ENCODE assay signal across 11 mouse cellular contexts in genomic region chr2:166012145-166012544, GRCm38 (mm10). TPM values are rescaled to one million over a fixed set of nuclear protein-coding genes. Genes with fewer than 3 reads are reported as not detected.
DNase-seq lines count a peak whose midpoint lies in the region; ATAC-seq lines count a peak whose summit lies in the region.
"Had no signal": no experiment of that assay in that cellular context is flagged by ENCODE, and none has a peak within 500 bp of the region (broad histone marks: within the 10 kb centered on the region; RNA-seq: fewer than 3 reads in every experiment).

No protein-coding gene starts in this region.

- no peak for ATAC-seq in heart, embryonic 15.5 days (replicated peaks; ENCODE audit: insufficient number of reproducible peaks, insufficient read depth, low FRiP score, low read depth)
- peak; percentile 69 for ATAC-seq in activated CD4-positive, CD25-positive, alpha-beta regulatory T cell, adult 4 months
- no peak for ATAC-seq in liver, embryonic 15.5 days (ENCODE audit: insufficient read depth)

- H3K4me2 ChIP-seq in heart, embryonic 15.5 days = peak overlapping the region; percentile 14; the same call in 1 of the 2 replicates
- peak overlapping the region; percentile 27; the same call in 1 of the 2 replicates for H3K4me2 ChIP-seq in liver, embryonic 15.5 days

- H3K4me1 ChIP-seq in heart, embryonic 15.5 days (replicated peaks) = peaks cover 46% of the 10 kb centered on the region
- peaks cover 25% of the 10 kb centered on the region for H3K4me1 ChIP-seq in liver, embryonic 15.5 days (replicated peaks)

- DNase-seq in heart, adult 11 months = no peak
- DNase-seq in A20 (ENCODE audit: low read depth, low spot score) = peak; percentile 85
- no peak for DNase-seq in ovary, postnatal 14 days (ENCODE audit: low spot score)
- DNase-seq in urinary bladder, postnatal 4 days (ENCODE audit: low spot score in 2 of 2) = no peak
- no peak for DNase-seq in thymus, postnatal 14 days
- DNase-seq: adrenal gland, postnatal 36 days; kidney, postnatal 25 days had no signal

- H3K9me3 ChIP-seq in heart, embryonic 15.5 days (replicated peaks) = no peaks in the 10 kb centered on the region
- H3K9me3 ChIP-seq in liver, embryonic 15.5 days (replicated peaks) = no peaks in the 10 kb centered on the region

- WGBS in heart, embryonic 15.5 days = 25% methylated on average over 2 of the region's 2 CpGs
- 18% methylated on average over 2 of the region's 2 CpGs for whole genome bisulfite sequencing in liver, embryonic 15.5 days (ENCODE audit: insufficient replicate concordance)

- peak overlapping the region; percentile 79 for H3K27ac ChIP-seq in heart, embryonic 15.5 days
- H3K27ac ChIP-seq in liver, embryonic 15.5 days (replicated peaks) = no peak overlapping the region

- no peaks in the 10 kb centered on the region for H3K27me3 ChIP-seq in heart, embryonic 15.5 days
- peaks cover 6% of the 10 kb centered on the region; the same call in 1 of the 2 replicates for H3K27me3 ChIP-seq in liver, embryonic 15.5 days

- H3K4me3 ChIP-seq in heart, embryonic 15.5 days = no peak overlapping the region
- H3K4me3 ChIP-seq in liver, embryonic 15.5 days (replicated peaks) = no peak overlapping the region
- H3K4me3 ChIP-seq: myocyte had no signal

- H3K36me3 ChIP-seq in heart, embryonic 15.5 days = no peaks in the 10 kb centered on the region
- H3K36me3 ChIP-seq in liver, embryonic 15.5 days (replicated peaks) = no peaks in the 10 kb centered on the region

- no peak overlapping the region for H3K9ac ChIP-seq in heart, embryonic 15.5 days
- no peak overlapping the region; the same call in 1 of the 2 replicates for H3K9ac ChIP-seq in liver, embryonic 15.5 days

RNA-seq across cellular contexts. Expression of gene Ncoa3, which starts 19.7 kb away (rescaled TPM):
- 8.7 and 11.0 TPM in 2 replicates for polyA plus RNA-seq in heart, embryonic 15.5 days (2015; fragmentation: Nextera tagmentation; extraction: Ambion mirVana)
- polyA plus RNA-seq in activated CD4-positive, CD25-positive, alpha-beta regulatory T cell, adult 4 months (2017; shearing (Covaris generic)) = 10 to 100 TPM; 65.2 to 65.3 TPM
- 3.5 and 3.7 TPM in 2 replicates for polyA plus RNA-seq in liver, embryonic 15.5 days (2015; fragmentation: Nextera tagmentation; extraction: Ambion mirVana)
